Mouse (Mus musculus) embryonic facial prominence, embryonic 13.5 days (tissue): ENCODE results near the gene Clcnka. TPM values are rescaled to one million over a fixed set of nuclear protein-coding genes. Genes with fewer than 3 reads are reported as not detected.

Source experiments
- ATAC-seq: fragments of 200-750 bp; cut with Nextera tagmentation; 2 replicates; pipeline ENCODE4 v1.8.0; 2017; ENCODE audit warnings: low read depth; ENCODE audit not compliant: insufficient number of reproducible peaks, insufficient read depth, low FRiP score, low TSS enrichment
- H3K27ac ChIP-seq: fragments of 300-500 bp; sonication (generic); 2 replicates; pipeline ENCODE4 v1.5.1; 2015; ENCODE audit warnings: moderate library complexity, mild to moderate bottlenecking, inconsistent platforms
- H3K27me3 ChIP-seq: fragments of 300-500 bp; sonication (generic); 2 replicates; pipeline ENCODE4 v1.6.1; 2015; ENCODE audit warnings: mild to moderate bottlenecking, inconsistent platforms
- H3K36me3 ChIP-seq: fragments of 300-500 bp; sonication (generic); 2 replicates; pipeline ENCODE4 v1.6.1; 2015; ENCODE audit warnings: mild to moderate bottlenecking, inconsistent platforms
- H3K4me1 ChIP-seq: fragments of 300-500 bp; sonication (generic); 2 replicates; pipeline ENCODE4 v1.6.1; 2015; ENCODE audit warnings: inconsistent platforms
- H3K4me2 ChIP-seq: fragments of 300-500 bp; sonication (generic); 2 replicates; pipeline ENCODE4 v1.6.1; 2015; ENCODE audit warnings: moderate library complexity, mild to moderate bottlenecking, inconsistent platforms
- H3K4me3 ChIP-seq: fragments of 300-500 bp; sonication (generic); 2 replicates; pipeline ENCODE4 v1.5.1; 2015; ENCODE audit warnings: mild to moderate bottlenecking, inconsistent platforms
- H3K9ac ChIP-seq: fragments of 300-500 bp; sonication (generic); 2 replicates; pipeline ENCODE4 v1.6.1; 2015; ENCODE audit warnings: mild to moderate bottlenecking, inconsistent platforms
- H3K9me3 ChIP-seq: fragments of 300-500 bp; sonication (generic); 2 replicates; pipeline ENCODE4 v1.6.1; 2016; ENCODE audit warnings: inconsistent platforms
- WGBS: fragments of 180-500 bp; shearing (Covaris S2); methylation state at CpG from one replicate; pipeline ENCODE4 v1.1.7; 2015; ENCODE audit warnings: mixed read lengths; 5-methylcytosine and 5-hydroxymethylcytosine counted together
- polyA plus RNA-seq: library from polyadenylated mRNA; unstranded; fragments of >200 nt; fragmentation: Nextera tagmentation; extraction: Ambion mirVana; gene quantifications from 2 replicates; pipeline ENCODE4 v1.2.1, GENCODE M21; 2015

Clcnka gene
- polyA plus RNA-seq, 1 experiment from 2014 or later = 0.18 TPM

DNA sequence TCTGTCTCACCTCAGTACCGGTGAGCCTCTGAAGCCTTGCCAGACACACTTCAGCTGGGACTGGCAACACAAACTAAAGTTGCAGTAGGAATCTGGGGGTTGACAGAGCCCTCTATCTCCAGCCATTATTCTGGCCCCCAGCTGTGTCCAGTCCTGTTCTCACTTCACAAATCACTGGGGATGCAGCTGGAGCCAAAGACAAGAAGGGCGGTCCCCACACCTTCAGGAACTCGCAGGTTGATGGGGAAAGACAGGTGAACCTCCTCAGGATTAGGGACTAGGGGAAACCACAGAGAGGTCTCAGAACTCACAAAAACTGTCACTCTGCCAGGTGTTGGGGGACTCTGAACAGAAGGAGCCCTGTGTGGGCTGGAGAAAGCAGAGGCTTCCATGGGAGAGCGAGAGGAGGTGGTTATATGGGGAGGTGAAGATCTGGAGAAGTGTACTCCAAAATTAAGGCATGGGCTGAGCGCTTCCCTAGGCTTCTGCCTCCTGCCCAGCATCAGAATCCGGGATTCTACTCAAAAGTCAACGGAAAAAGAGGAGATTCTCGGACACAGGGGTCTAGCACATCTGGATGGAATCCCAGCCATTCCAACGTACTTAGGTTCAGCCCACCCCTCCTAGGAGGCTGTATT is 21.8 kb upstream of the Clcnka start, which contains the start of gene Hspb7:
Gene Hspb7, plus strand, starts transcription at position 588 of the 638 bp plus-strand sequence.
- no peak within 1 kb of the TSS for H3K27ac ChIP-seq
- 50% methylated on average over 9 of the region's 9 CpGs for WGBS
- no peak for ATAC-seq
- H3K9me3 ChIP-seq = no peaks in the 10 kb centered on the region
- H3K4me2 ChIP-seq = no peak within 1 kb of the TSS
- H3K9ac ChIP-seq = peak within 1 kb of the TSS; percentile 46; the same call in 1 of the 2 replicates
- peaks cover 20% of the 10 kb centered on the region for H3K27me3 ChIP-seq
- no peaks in the 10 kb centered on the region for H3K36me3 ChIP-seq
- H3K4me1 ChIP-seq = peaks cover 15% of the 10 kb centered on the region
- no peak within 1 kb of the TSS for H3K4me3 ChIP-seq

- H3K27ac ChIP-seq = no peak overlapping the region
- no peaks in the 10 kb centered on the region for H3K36me3 ChIP-seq
- H3K9ac ChIP-seq = no peak overlapping the region
- no peaks in the 10 kb centered on the region for H3K9me3 ChIP-seq
- peaks cover 14% of the 10 kb centered on the region for H3K27me3 ChIP-seq
- WGBS = 70% methylated on average over 27 of the region's 27 CpGs
- peaks cover 10% of the 10 kb centered on the region; the same call in 1 of the 2 replicates for H3K4me1 ChIP-seq
- H3K4me3 ChIP-seq = no peak overlapping the region
- no peak for ATAC-seq
- no peak overlapping the region for H3K4me2 ChIP-seq
These were observed 21.1 kb upstream of the Clcnka start for GRCm38 (mm10) chr4:141419398-141420191.

DNA sequence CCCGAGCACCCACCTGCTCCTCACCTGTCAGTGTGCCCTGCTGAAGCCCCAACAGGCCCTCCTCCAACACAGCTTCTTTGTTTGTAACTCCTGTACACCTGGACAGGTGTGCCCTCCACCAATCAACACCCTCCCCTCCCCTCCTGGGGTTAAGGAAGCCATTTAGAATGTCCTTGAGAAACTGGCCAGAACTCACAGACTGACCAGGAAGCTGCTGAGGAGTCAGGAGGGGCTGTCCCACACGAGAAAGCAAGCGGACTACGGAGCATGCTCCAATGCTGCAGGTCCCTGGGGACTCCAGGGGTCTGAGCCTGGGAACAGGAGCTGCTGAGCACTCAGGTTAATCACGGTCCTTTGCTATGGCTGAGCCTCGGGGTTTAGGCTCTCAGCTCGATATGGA is 17.4 kb upstream of the Clcnka start, which contains the start of gene Clcnkb:
Gene Clcnkb, minus strand, starts transcription at position 91 of the 400 bp plus-strand sequence.
- Histone ChIP-seq H3K36me3 (no peaks in the 10 kb centered on the region), H3K9ac (no peak within 1 kb of the TSS), H3K27me3 (peaks cover 9% of the 10 kb centered on the region; the same call in 1 of the 2 replicates), H3K9me3 (no peaks in the 10 kb centered on the region), H3K4me2 (no peak within 1 kb of the TSS), H3K27ac (no peak within 1 kb of the TSS), H3K4me3 (no peak within 1 kb of the TSS), H3K4me1 (peaks cover 10% of the 10 kb centered on the region; the same call in 1 of the 2 replicates)
- 55% methylated on average over 7 of the region's 7 CpGs for WGBS
- no peak for ATAC-seq

- Histone ChIP-seq H3K4me2 (no peak overlapping the region), H3K4me3 (no peak overlapping the region), H3K27ac (no peak overlapping the region), H3K9me3 (no peaks in the 10 kb centered on the region), H3K4me1 (no peaks in the 10 kb centered on the region), H3K36me3 (no peaks in the 10 kb centered on the region), H3K27me3 (peaks cover 21% of the 10 kb centered on the region; the same call in 1 of the 2 replicates), H3K9ac (no peak overlapping the region)
- 18% methylated on average over 22 of the region's 22 CpGs for WGBS
- ATAC-seq = no peak
These were observed 13.0 kb upstream of the Clcnka start for GRCm38 (mm10) chr4:141411430-141411992.

DNA sequence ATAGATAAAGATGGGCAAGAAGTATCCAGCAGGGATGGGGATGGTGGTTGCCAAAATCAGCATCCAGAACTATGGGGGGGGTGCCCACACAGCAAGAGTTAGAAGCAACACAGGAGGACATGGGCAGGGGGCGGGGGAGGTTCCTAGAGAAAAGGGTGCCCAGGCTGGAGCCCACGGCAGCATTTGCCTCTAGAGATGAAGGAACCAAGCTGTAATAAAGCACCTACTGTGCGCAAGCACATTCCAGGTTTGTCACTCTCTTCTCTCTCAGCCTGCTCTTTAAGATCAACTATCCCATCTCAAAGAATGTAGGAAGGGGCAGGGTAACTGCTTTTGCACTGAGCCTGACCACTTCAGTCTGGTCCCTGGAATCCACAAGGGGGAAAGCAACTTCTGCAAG is 10.1 kb upstream of the Clcnka start:
- no peaks in the 10 kb centered on the region for H3K9me3 ChIP-seq
- no peak overlapping the region for H3K27ac ChIP-seq
- H3K4me1 ChIP-seq = peaks cover 8% of the 10 kb centered on the region
- H3K27me3 ChIP-seq = peaks cover 33% of the 10 kb centered on the region
- H3K9ac ChIP-seq = no peak overlapping the region
- ATAC-seq = no peak
- WGBS = 91% methylated on average over 3 of the region's 3 CpGs
- no peaks in the 10 kb centered on the region for H3K36me3 ChIP-seq
- no peak overlapping the region for H3K4me3 ChIP-seq
- no peak overlapping the region for H3K4me2 ChIP-seq

- no peak for ATAC-seq
- no peaks in the 10 kb centered on the region for H3K9me3 ChIP-seq
- H3K4me1 ChIP-seq = peaks cover 8% of the 10 kb centered on the region
- no peaks in the 10 kb centered on the region for H3K36me3 ChIP-seq
- no peak overlapping the region for H3K27ac ChIP-seq
- no peak overlapping the region for H3K4me2 ChIP-seq
- no peak overlapping the region for H3K4me3 ChIP-seq
- 49% methylated on average over 13 of the region's 14 CpGs for WGBS
- H3K9ac ChIP-seq = 0 out of 2 replicates have a peak overlapping the region, but pooled peaks have one; percentile 46
- peaks cover 34% of the 10 kb centered on the region for H3K27me3 ChIP-seq
These were observed 8.2 kb upstream of the Clcnka start for GRCm38 (mm10) chr4:141406516-141407299.

GRCm38 (mm10) chr4:141405314-141405622 is 6.7 kb upstream of the Clcnka start:
- no peak for ATAC-seq
- Histone ChIP-seq H3K27ac (no peak overlapping the region), H3K27me3 (peaks cover 23% of the 10 kb centered on the region), H3K36me3 (no peaks in the 10 kb centered on the region), H3K4me1 (peaks cover 8% of the 10 kb centered on the region), H3K9me3 (no peaks in the 10 kb centered on the region), H3K4me2 (no peak overlapping the region), H3K9ac (0 out of 2 replicates have a peak overlapping the region, but pooled peaks have one; percentile 12), H3K4me3 (no peak overlapping the region)
- WGBS = 85% methylated on average over 3 of the region's 3 CpGs

DNA sequence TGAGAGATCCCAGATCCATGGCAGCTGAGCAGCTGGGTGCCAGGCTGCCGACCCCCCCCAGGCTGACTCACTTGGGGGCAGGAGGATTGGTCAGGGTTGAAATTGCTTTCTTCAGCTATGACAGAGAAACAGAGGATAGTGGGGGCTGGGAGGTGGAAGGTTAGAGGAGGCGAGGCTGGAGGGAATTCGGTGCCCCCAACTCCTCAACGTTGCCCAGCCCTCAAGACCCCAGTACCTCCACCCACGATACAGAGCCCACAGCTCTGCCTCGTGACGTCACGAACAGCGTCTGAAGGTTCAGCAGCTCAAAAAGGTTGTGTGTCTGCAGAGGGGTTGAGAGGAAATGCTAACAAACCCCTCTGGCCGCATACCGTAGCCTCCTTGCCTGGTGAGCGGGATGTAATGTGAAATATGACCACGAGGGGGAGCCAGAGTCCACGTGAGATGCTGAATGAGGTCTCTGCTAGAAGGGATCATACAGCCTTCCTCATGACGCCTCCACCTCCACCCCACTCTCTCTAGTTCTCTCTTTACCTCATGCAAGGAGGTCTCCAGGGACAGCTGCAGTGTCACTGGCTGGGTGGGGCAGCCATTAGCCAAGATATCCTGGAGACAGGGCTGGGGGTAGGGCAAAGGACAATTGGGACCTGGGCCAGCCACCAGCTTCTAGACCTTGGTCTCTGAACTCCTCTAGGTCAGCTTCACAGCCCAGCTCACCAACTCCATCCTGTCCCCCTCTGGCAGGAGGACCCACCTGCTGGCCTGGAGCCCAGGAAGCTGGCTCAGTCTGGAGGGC is 6.2 kb upstream of the Clcnka start:
- 12% methylated on average over 15 of the region's 15 CpGs for WGBS
- H3K4me3 ChIP-seq = peak overlapping the region; percentile 24
- H3K9ac ChIP-seq = peak overlapping the region; percentile 62

DNA sequence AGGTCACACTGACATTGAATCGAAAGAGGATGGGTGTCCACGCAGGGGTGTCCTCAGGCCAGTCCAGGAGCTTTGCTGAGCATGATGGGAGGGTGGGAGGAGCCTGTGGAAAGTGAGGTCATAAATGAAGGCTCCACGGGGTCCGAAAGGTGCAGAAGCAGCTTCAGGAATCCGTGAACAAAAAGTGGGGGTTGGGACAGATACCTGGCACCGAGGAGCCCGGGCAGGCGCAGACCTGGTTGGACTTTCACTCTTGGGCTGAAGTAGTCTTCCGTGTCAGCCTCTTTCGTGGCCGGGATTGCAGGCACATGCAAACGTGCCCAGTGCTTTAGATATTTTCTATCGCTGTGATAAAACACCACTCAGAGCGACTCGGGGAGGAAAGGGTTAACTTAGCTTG is 1.6 kb upstream of the Clcnka start:
- ATAC-seq = no peak
- no peak overlapping the region for H3K27ac ChIP-seq
- no peaks in the 10 kb centered on the region for H3K36me3 ChIP-seq
- WGBS = 81% methylated on average over 15 of the region's 15 CpGs
- peaks cover 19% of the 10 kb centered on the region for H3K4me1 ChIP-seq
- no peaks in the 10 kb centered on the region for H3K9me3 ChIP-seq
- no peak overlapping the region for H3K4me2 ChIP-seq
- H3K4me3 ChIP-seq = no peak overlapping the region
- H3K27me3 ChIP-seq = peaks cover 17% of the 10 kb centered on the region
- H3K9ac ChIP-seq = no peak overlapping the region

More for the DNA sequence above, 6.2 kb upstream of the Clcnka start:
- ATAC-seq = peak; percentile 28; the same call in 1 of the 2 replicates
- Histone ChIP-seq H3K9me3 (no peaks in the 10 kb centered on the region), H3K27me3 (peaks cover 21% of the 10 kb centered on the region), H3K4me1 (peaks cover 8% of the 10 kb centered on the region), H3K36me3 (no peaks in the 10 kb centered on the region), H3K27ac (no peak overlapping the region), H3K4me2 (peak overlapping the region; percentile 57)

- Histone ChIP-seq H3K4me3 (no peak overlapping the region), H3K9me3 (no peaks in the 10 kb centered on the region), H3K4me1 (peaks cover 11% of the 10 kb centered on the region), H3K36me3 (no peaks in the 10 kb centered on the region), H3K4me2 (no peak overlapping the region), H3K27me3 (peaks cover 17% of the 10 kb centered on the region), H3K27ac (no peak overlapping the region), H3K9ac (no peak overlapping the region)
- 57% methylated on average over 12 of the region's 12 CpGs for WGBS
- ATAC-seq = no peak
These were observed 663 bp downstream of the Clcnka start for GRCm38 (mm10) chr4:141397861-141398260.
